Mouse (Mus musculus): ENCODE measurements at regions not wholly inside any gene's neighbourhood (a gene's known extent, or its start where the extent isn't known, plus 50 kb on each side); places are given as distances from the start of the nearest gene placed in this dataset.
A peak's percentile ranks its signal among the peaks of the same experiment; 100 is the strongest.

GRCm38 (mm10) chr13:112081935-112082334 is 206.3 kb upstream of the Ankrd55 start:
- DNase-seq (ENCODE audit: extremely low spot score in 1 of 2, low spot score in 2 of 2) = no peak
- intact Hi-C loops (cut with DNase I) = no loop called here

DNA sequence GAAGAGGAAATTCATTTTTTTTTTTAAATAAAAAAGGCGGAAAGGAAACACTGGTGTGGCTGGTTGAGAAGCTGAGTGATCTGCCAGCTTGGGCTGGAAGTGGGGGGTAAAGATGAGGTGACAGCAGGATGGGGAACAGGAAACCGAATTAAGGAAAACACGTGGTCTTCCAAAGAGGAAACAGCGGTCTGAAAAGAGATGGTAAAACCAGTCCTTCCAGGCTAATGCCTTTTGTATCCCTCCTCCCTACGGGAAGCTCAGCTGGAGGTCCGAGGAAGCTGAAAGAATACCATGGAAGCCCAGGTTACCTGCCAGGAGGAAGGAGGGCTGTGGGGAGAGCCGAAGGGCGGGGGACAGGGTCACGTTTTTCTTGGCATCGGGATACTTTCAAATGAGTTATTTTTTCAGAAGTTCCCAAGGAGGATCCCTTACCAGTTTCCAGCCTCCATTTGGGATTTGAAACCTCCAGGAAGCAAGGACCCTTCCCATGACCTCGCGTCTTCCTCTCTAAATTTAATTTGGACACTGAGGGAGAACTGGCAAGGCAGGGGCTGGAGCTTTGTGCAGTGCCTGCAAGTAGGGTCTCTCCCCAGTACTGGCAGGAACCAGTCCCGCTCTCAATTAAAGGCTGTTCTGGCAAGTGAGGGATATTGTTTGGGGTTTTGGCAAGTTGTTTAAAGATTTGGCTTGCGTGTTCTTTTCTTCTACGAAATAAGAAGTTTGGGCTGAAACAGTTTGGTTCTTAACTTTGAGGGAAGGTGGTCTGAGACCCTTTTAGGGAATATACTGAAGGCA is 203.6 kb upstream of the Ankrd55 start:
- intact Hi-C loops (cut with DNase I) = no loop called here
- DNase-seq (ENCODE audit: extremely low spot score in 1 of 2, low spot score in 2 of 2) = peak in 1 of 2 experiments; percentile 9

DNA sequence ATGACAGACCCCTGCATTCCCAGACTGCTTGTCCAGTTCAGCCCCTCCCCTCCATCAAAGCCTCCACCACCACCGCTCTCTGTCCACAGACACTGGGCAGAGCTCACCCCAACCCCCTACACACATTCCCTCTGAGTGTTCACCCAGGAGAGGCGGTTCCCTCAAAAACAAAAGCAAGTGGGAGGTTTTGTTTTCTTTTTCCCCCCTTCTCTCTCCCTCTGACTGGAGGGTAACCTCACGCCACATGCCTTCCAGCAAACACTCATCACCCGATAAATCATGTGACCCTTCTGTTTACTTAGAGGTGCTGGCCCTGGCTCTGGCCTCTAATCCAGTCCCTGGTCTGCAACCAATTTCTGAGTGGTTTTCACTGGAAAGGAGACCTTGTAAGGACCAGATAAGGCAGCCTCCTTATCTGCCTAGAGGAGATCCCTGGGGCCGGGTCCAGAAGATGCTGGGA is 199.9 kb upstream of the Ankrd55 start:
- DNase-seq (ENCODE audit: extremely low spot score in 1 of 2, low spot score in 2 of 2) = no peak
- intact Hi-C loops (cut with DNase I) = no loop called here

DNA sequence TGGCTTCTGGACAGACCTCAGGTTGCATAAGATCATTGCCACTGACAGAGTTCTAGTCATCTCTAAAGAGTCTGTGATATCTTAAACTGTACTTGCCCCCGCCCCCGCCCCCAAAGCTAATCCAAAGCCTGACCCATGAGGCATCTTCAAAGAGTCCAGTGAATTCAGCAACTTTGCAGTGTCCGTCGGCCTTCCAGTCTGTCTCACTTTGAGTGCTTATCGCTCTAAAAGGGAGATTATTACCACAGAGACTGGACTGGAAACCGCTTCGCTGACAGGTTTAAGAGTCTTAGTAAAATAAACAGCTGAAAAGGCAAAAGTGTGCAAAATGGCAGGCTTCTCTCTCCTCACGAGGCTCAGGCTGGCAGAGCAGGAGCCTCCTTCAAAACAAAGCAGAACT is 197.5 kb upstream of the Ankrd55 start:
- DNase-seq (ENCODE audit: extremely low spot score in 1 of 2, low spot score in 2 of 2) = no peak
- intact Hi-C loops (cut with DNase I) = no loop called here

- intact Hi-C loops (cut with DNase I) = no loop called here
- DNase-seq (ENCODE audit: extremely low spot score in 1 of 2, low spot score in 2 of 2) = no peak
Measured at GRCm38 (mm10) chr13:112095595-112096139, 192.6 kb upstream of the Ankrd55 start.

DNA sequence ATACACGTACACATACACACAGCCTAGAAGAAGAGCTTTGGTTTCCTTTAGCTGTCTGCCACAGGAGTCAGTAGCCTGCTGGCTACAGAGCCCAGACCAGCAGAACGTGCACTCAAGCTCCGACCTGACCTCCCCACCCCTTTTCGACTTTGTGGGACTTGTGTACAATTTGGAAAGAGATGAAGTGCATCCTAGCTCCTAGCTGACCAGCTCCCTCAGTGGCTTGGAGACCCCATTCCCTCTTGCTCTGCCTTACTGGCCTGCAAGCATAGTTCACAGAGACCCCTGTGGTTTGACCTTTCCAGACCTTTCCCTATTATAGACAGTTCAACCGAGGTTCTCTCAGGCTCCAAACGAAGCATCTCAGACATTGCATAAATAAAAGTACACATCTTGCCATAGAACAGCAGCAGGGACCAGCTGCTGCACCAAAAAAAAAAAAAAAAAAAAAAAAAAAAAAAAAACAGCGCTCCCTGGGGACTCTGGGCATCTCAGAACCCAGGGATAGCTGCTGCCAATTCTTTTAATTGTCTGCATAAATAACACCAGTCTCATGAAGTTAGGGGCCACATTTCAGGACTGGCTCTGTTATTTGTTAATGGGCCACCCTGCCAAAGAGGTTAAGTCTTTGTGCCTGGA is 188.2 kb upstream of the Ankrd55 start:
- no peak for DNase-seq (ENCODE audit: extremely low spot score in 1 of 2, low spot score in 2 of 2)
- intact Hi-C loops (cut with DNase I) = no loop called here

GRCm38 (mm10) chr13:112100592-112101420 is 187.4 kb upstream of the Ankrd55 start:
- intact Hi-C loops (cut with DNase I) = no loop called here
- peak; percentile 36 to 80 for DNase-seq (ENCODE audit: extremely low spot score in 1 of 2, low spot score in 2 of 2)

DNA sequence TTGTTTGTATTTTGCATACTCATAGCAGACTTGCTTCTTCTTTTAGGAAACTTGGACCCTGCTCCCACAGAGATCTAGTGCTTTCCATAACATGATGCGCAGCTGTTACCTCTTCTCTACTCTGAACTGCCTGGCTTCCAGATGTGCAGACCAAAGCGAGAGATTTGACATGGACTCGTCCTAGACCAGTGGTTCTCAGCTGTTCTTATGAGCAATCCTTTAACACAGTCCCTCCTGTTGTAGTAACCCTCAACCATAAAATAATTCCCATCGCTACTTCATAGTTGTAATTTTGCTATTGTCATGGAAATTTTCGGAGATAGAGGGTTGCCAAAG is 186.9 kb upstream of the Ankrd55 start:
- intact Hi-C loops (cut with DNase I) = no loop called here
- DNase-seq (ENCODE audit: extremely low spot score in 1 of 2, low spot score in 2 of 2) = no peak

- no peak for DNase-seq (ENCODE audit: extremely low spot score in 1 of 2, low spot score in 2 of 2)
- intact Hi-C loops (cut with DNase I) = no loop called here
Measured at GRCm38 (mm10) chr13:112105953-112106352, 182.3 kb upstream of the Ankrd55 start.

DNA sequence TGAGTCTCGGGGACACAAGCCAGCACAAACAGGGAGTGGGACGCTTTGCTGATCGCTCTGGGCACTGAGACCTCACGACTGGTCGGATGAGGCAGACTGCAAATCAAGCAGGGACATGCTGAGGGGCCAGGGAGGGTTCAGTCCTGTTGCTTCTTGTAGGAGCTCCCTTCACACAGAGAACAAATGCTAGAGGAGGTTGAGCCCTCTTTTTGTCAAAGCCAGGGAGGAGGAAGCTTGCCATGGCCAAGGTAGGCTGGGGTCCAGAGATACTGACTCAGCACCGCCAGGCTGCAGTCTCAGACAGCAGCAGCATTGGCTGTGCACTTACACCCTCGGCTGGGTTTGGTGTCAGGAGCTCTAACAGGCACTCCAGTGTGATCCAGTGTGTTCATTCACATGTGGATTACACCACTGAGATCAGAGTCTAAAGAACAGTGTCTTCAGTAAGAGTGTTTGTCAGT is 173.5 kb upstream of the Ankrd55 start:
- peak in 1 of 2 experiments; percentile 35 for DNase-seq (ENCODE audit: extremely low spot score in 1 of 2, low spot score in 2 of 2)
- intact Hi-C loops (cut with DNase I) = no loop called here

DNA sequence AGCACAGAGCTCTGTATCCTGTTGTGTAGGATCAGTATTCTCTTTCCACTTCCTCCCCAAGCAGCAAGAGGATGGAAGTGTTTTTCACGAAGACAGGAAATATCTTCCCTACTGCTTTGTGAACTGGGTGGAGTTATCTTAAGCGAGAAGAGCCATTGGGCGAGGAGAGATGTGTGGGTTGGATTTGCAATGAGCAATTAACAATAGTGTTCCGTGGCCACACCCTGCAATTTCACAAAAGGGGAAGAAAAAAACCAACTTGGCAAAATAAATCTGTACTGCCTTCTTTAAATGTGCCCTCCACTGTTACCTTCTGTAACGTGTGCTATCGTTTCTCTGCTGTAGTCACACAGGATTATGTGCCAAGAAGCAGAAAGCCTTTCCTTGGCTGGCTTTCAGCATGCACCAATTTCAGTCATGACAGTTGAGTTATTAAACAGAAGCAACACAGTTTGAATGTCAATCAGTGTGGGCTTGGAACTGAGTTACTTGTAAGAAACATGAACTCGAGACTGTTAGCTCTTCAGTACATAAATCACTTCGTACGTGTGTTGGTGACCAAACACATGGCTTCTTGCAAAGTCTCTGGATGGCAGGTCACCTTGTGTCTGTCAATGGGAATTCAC is 172.0 kb upstream of the Ankrd55 start:
- no peak for DNase-seq (ENCODE audit: extremely low spot score in 1 of 2, low spot score in 2 of 2)
- intact Hi-C loops (cut with DNase I) = no loop called here

GRCm38 (mm10) chr13:112118564-112118963 is 169.7 kb upstream of the Ankrd55 start:
- no peak for DNase-seq (ENCODE audit: extremely low spot score in 1 of 2, low spot score in 2 of 2)
- intact Hi-C loops (cut with DNase I) = no loop called here

GRCm38 (mm10) chr13:112119611-112120041 is 168.6 kb upstream of the Ankrd55 start:
- peak; percentile 23 to 32 for DNase-seq (ENCODE audit: extremely low spot score in 1 of 2, low spot score in 2 of 2)
- intact Hi-C loops (cut with DNase I) = no loop called here

DNA sequence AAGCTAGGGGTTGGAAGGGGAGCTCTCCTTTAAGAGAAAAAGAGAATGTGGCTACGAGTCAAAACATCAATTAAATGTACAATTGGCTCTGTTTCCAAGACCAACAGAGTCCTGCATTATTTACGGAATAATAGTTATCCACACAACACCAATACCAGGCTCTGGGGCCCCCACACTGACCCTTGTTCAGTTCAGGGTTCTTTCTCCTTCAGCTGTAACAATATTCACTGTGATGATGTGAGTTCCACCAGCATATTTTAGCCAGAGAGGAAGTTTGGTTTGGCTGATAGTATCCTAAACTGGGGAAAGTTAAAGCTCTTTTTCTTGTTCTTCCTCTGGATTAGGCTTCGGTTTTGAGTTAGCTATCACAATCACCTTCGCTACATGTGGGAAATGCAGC is 167.9 kb upstream of the Ankrd55 start:
- DNase-seq (ENCODE audit: extremely low spot score in 1 of 2, low spot score in 2 of 2) = no peak
- intact Hi-C loops (cut with DNase I) = no loop called here

GRCm38 (mm10) chr13:112121110-112121509 is 167.1 kb upstream of the Ankrd55 start:
- intact Hi-C loops (cut with DNase I) = no loop called here
- no peak for DNase-seq (ENCODE audit: extremely low spot score in 1 of 2, low spot score in 2 of 2)

- intact Hi-C loops (cut with DNase I) = no loop called here
- DNase-seq (ENCODE audit: extremely low spot score in 1 of 2, low spot score in 2 of 2) = peak in 1 of 2 experiments; percentile 27
Measured at GRCm38 (mm10) chr13:112122842-112123373, 165.3 kb upstream of the Ankrd55 start.

- DNase-seq (ENCODE audit: extremely low spot score in 1 of 2, low spot score in 2 of 2) = no peak
- intact Hi-C loops (cut with DNase I) = no loop called here
Measured at GRCm38 (mm10) chr13:112125769-112126469, 162.3 kb upstream of the Ankrd55 start.

- DNase-seq (ENCODE audit: extremely low spot score in 1 of 2, low spot score in 2 of 2) = no peak
- intact Hi-C loops (cut with DNase I) = no loop called here
Measured at GRCm38 (mm10) chr13:112130220-112130619, 158.0 kb upstream of the Ankrd55 start.

Measured in left cerebral cortex, postnatal 10 days (tissue).